In genomic region chr1:33943943-33944342, GRCm38 (mm10) we compare ENCODE assay signal across 15 mouse cellular contexts. TPM values are rescaled to one million over a fixed set of nuclear protein-coding genes. Genes with fewer than 3 reads are reported as not detected.
DNase-seq lines count a peak whose midpoint lies in the region; ATAC-seq and TF ChIP-seq lines count a peak whose summit lies in the region.
"Had no signal": no experiment of that assay in that cellular context is flagged by ENCODE, and none has a peak within 500 bp of the region (broad histone marks: within the 10 kb centered on the region; RNA-seq: fewer than 3 reads in every experiment).

No protein-coding gene starts in this region.

- peak; percentile 79 for TF ChIP-seq EP300 in ES-Bruce4 (IDR thresholded peaks at IDR 0.05; ENCODE audit: insufficient read depth, low read depth, low read length)
- TF ChIP-seq EP300 in liver, postnatal 0 days (IDR thresholded peaks at IDR 0.05; ENCODE audit: low read depth): no peak

- no peaks in the 10 kb centered on the region for H3K36me3 ChIP-seq in liver, embryonic 12.5 days
- H3K36me3 ChIP-seq in liver, embryonic 11.5 days (ENCODE audit: control insufficient read depth, insufficient read depth, low read length): no peaks in the 10 kb centered on the region
- H3K36me3 ChIP-seq in ES-Bruce4 (ENCODE audit: control insufficient read depth, insufficient read depth, low read length, poor library complexity, severe bottlenecking): no peaks in the 10 kb centered on the region
- no peaks in the 10 kb centered on the region for H3K36me3 ChIP-seq in liver, postnatal 0 days (replicated peaks; ENCODE audit: insufficient read depth, low read length)
- H3K36me3 ChIP-seq: liver, embryonic 15.5 days had no signal

- H3K4me3 ChIP-seq in liver, embryonic 12.5 days: no peak overlapping the region
- no peak overlapping the region for H3K4me3 ChIP-seq in liver, embryonic 11.5 days (ENCODE audit: low read depth, low read length)
- H3K4me3 ChIP-seq in ES-Bruce4 (ENCODE audit: low read depth, low read length): no peak overlapping the region
- no peak overlapping the region for H3K4me3 ChIP-seq in liver, postnatal 0 days (ENCODE audit: low read depth, low read length)
- H3K4me3 ChIP-seq: forebrain, embryonic 13.5 days; liver, embryonic 15.5 days had no signal

- no peak for DNase-seq in liver, embryonic 11.5 days (ENCODE audit: low spot score)
- no peak for DNase-seq in Patski (ENCODE audit: low read depth, low spot score)
- no peak for DNase-seq in liver, postnatal 0 days
- DNase-seq in cerebellum, postnatal 4 days (ENCODE audit: low spot score in 2 of 2): no peak
- DNase-seq in embryo, embryonic 11 days: no peak
- DNase-seq: adrenal gland, adult 2 months; heart, postnatal 36 days; layer of hippocampus, postnatal 36 days; midbrain, embryonic 14.5 days; right cerebral cortex, postnatal 4 days had no signal

- no peak overlapping the region for H3K27ac ChIP-seq in liver, embryonic 12.5 days
- H3K27ac ChIP-seq in liver, embryonic 11.5 days (ENCODE audit: low read depth, low read length): no peak overlapping the region
- H3K27ac ChIP-seq in ES-Bruce4 (ENCODE audit: insufficient read depth, low read length): 0 out of 2 replicates have a peak overlapping the region, but pooled peaks have one; percentile 36
- H3K27ac ChIP-seq in liver, postnatal 0 days (ENCODE audit: low read depth): no peak overlapping the region
- H3K27ac ChIP-seq: forebrain, embryonic 13.5 days; liver, embryonic 15.5 days had no signal

- no peaks in the 10 kb centered on the region for H3K4me1 ChIP-seq in liver, embryonic 12.5 days
- no peaks in the 10 kb centered on the region for H3K4me1 ChIP-seq in liver, embryonic 11.5 days (replicated peaks; ENCODE audit: control insufficient read depth, insufficient read depth, low read length)
- peaks cover 8% of the 10 kb centered on the region for H3K4me1 ChIP-seq in ES-Bruce4 (ENCODE audit: control insufficient read depth, insufficient read depth, low read length)
- peaks cover 4% of the 10 kb centered on the region; the same call in 1 of the 2 replicates for H3K4me1 ChIP-seq in liver, postnatal 0 days (ENCODE audit: insufficient read depth)
- H3K4me1 ChIP-seq: forebrain, embryonic 13.5 days had no signal

- H3K9ac ChIP-seq in liver, embryonic 12.5 days: no peak overlapping the region
- H3K9ac ChIP-seq in liver, embryonic 11.5 days (ENCODE audit: low read depth, low read length): no peak overlapping the region
- no peak overlapping the region for H3K9ac ChIP-seq in ES-Bruce4 (ENCODE audit: low read depth, poor library complexity, severe bottlenecking)
- H3K9ac ChIP-seq in liver, postnatal 0 days (replicated peaks): no peak overlapping the region
- H3K9ac ChIP-seq: forebrain, embryonic 13.5 days; liver, embryonic 15.5 days had no signal

- CTCF ChIA-PET in Patski (lab: Charles Lee): no interaction called here

- in situ Hi-C loops in Patski (cut with MboI; ENCODE audit: low pct_unique_long_range_greater_than_20kb): no loop called here

- no peaks in the 10 kb centered on the region for H3K9me3 ChIP-seq in liver, embryonic 12.5 days (replicated peaks)
- no peaks in the 10 kb centered on the region for H3K9me3 ChIP-seq in liver, embryonic 11.5 days (ENCODE audit: control insufficient read depth, low read length)
- no peaks in the 10 kb centered on the region for H3K9me3 ChIP-seq in ES-Bruce4 (replicated peaks; ENCODE audit: control insufficient read depth, insufficient read depth, low read length, poor library complexity, severe bottlenecking)
- no peaks in the 10 kb centered on the region for H3K9me3 ChIP-seq in liver, postnatal 0 days (ENCODE audit: low read length)
- H3K9me3 ChIP-seq: forebrain, embryonic 13.5 days; liver, embryonic 15.5 days had no signal

- TF ChIP-seq CTCF in ES-Bruce4 (IDR thresholded peaks at IDR 0.05; ENCODE audit: low read depth, low read length) (peak; percentile 84), Patski (IDR thresholded peaks at IDR 0.05) (peak; percentile 35)
- TF ChIP-seq CTCF in liver, postnatal 0 days (IDR thresholded peaks at IDR 0.05; ENCODE audit: low read depth): peak; percentile 36

- 0 out of 2 replicates have a peak, but pooled peaks have one; percentile 23 for ATAC-seq in liver, embryonic 12.5 days
- ATAC-seq in liver, embryonic 11.5 days (replicated peaks; ENCODE audit: low FRiP score): no peak
- no peak for ATAC-seq in Patski
- ATAC-seq in liver, postnatal 0 days: no peak
- ATAC-seq: CD4-positive, CD25-positive, alpha-beta regulatory T cell, adult 4 months; forebrain, embryonic 13.5 days had no signal

- no peaks in the 10 kb centered on the region for H3K27me3 ChIP-seq in liver, embryonic 12.5 days (replicated peaks)
- no peaks in the 10 kb centered on the region for H3K27me3 ChIP-seq in liver, embryonic 11.5 days (replicated peaks; ENCODE audit: control insufficient read depth, insufficient read depth, low read length)
- H3K27me3 ChIP-seq in ES-Bruce4 (ENCODE audit: control insufficient read depth, insufficient read depth, low read length, poor library complexity, severe bottlenecking) (no peaks in the 10 kb centered on the region), Patski (no peaks in the 10 kb centered on the region)
- no peaks in the 10 kb centered on the region for H3K27me3 ChIP-seq in liver, postnatal 0 days (ENCODE audit: insufficient read depth, low read length)
- H3K27me3 ChIP-seq: forebrain, embryonic 13.5 days; liver, embryonic 15.5 days had no signal

- TF ChIP-seq POLR2A in ES-Bruce4 (IDR thresholded peaks at IDR 0.05; ENCODE audit: insufficient read depth, low read length): no peak

- POLR2A ChIA-PET in Patski (lab: Charles Lee): no interaction called here

- WGBS in liver, embryonic 12.5 days (ENCODE audit: insufficient replicate concordance): 64% methylated on average over 2 of the region's 2 CpGs
- WGBS in liver, embryonic 11.5 days: 67% methylated on average over 2 of the region's 2 CpGs
- 70% methylated on average over 2 of the region's 2 CpGs for WGBS in liver, postnatal 0 days (ENCODE audit: insufficient replicate concordance)

- H3K4me2 ChIP-seq in liver, embryonic 12.5 days: no peak overlapping the region
- no peak overlapping the region for H3K4me2 ChIP-seq in liver, embryonic 11.5 days
- H3K4me2 ChIP-seq in liver, postnatal 0 days (ENCODE audit: low read depth, low read length): no peak overlapping the region
- H3K4me2 ChIP-seq: forebrain, embryonic 13.5 days had no signal

RNA-seq across cellular contexts. Expression of gene Dst, which starts 35.9 kb away (rescaled TPM):
- polyA plus RNA-seq in liver, embryonic 12.5 days (2016; fragmentation: Nextera tagmentation; extraction: Ambion mirVana): 5.4 TPM in 2 replicates
- 9.4 and 9.5 TPM in 2 replicates for polyA plus RNA-seq in liver, embryonic 11.5 days (2014; fragmentation: Nextera tagmentation; extraction: Ambion mirVana)
- polyA plus RNA-seq in ES-Bruce4 (2011; ENCODE audit: insufficient read depth, insufficient read length, low read depth, missing spikeins) (287 and 296 TPM in 2 replicates), Patski (2021) (176 TPM)
- 6.0 and 6.4 TPM in 2 replicates for polyA plus RNA-seq in liver, postnatal 0 days (2015; fragmentation: Nextera tagmentation; extraction: Ambion mirVana)

RNA-seq across cellular contexts. Expression of gene Bend6, which starts 36.3 kb away (rescaled TPM):
- polyA plus RNA-seq in liver, embryonic 12.5 days (2016; fragmentation: Nextera tagmentation; extraction: Ambion mirVana): 1.5 and 1.8 TPM in 2 replicates
- 2.3 and 2.4 TPM in 2 replicates for polyA plus RNA-seq in liver, embryonic 11.5 days (2014; fragmentation: Nextera tagmentation; extraction: Ambion mirVana)
- polyA plus RNA-seq in ES-Bruce4 (2011; ENCODE audit: insufficient read depth, insufficient read length, low read depth, missing spikeins): 5.4 and 6.9 TPM in 2 replicates
- polyA plus RNA-seq in Patski (2021): 3.5 TPM
- 0.12 and 0.22 TPM in 2 replicates for polyA plus RNA-seq in liver, postnatal 0 days (2015; fragmentation: Nextera tagmentation; extraction: Ambion mirVana)

Comparison
In these comparisons a context has a peak if more than half of its experiments do, and no peak if none do; other contexts are left out.
1. RNA of gene Dst, which starts 35.9 kb away (polyA plus RNA-seq): 287 to 296 TPM in ES-Bruce4 and 176 TPM in Patski (single experiment); 9.4 to 9.5 TPM in liver, embryonic 11.5 days, 6.0 to 6.4 TPM in liver, postnatal 0 days and 5.4 TPM in liver, embryonic 12.5 days; every median in the first group is over 10 times any median in the second.
2. Peak in every context shown above with its lines, with median percentiles within 50 percentile points of each other: CTCF ChIP-seq.